Mouse (Mus musculus) MEL (cell line): ENCODE measurements around the gene Nol6. TPM values are rescaled to one million over a fixed set of nuclear protein-coding genes. Genes with fewer than 3 reads are reported as not detected.
A peak's percentile ranks its signal among the peaks of the same experiment; 100 is the strongest.

Source experiments
- DNase-seq: peaks from one replicate; pipeline ENCODE4 v3.0.0; 2011; ENCODE audit warnings: low read depth, low spot score
- H3K27ac ChIP-seq: 2 replicates; pipeline ENCODE4 v1.5.1; 2012; ENCODE audit warnings: low read depth, mild to moderate bottlenecking, control low read depth, low read length, moderate library complexity; ENCODE audit not compliant: control insufficient read depth
- H3K27me3 ChIP-seq, 2 experiments: fragments of 150-350 bp in 1 of 2; sonication (generic) in 1 of 2; 2 replicates each; pipeline ENCODE4 v1.6.1; 2012; ENCODE audit warnings: low read length in 2 of 2, mild to moderate bottlenecking in 2 of 2, improper control_type of control experiment in 1 of 2, moderate library complexity in 1 of 2; ENCODE audit not compliant: insufficient read depth in 2 of 2, control insufficient read depth in 1 of 2
- H3K36me3 ChIP-seq, 2 experiments: 2 replicates each; pipeline ENCODE4 v1.6.1; 2012 to 2014; ENCODE audit warnings: low read length in 2 of 2, improper control_type of control experiment in 1 of 2, inconsistent platforms in 1 of 2, mild to moderate bottlenecking in 1 of 2; ENCODE audit not compliant: insufficient read depth in 2 of 2, control insufficient read depth in 1 of 2
- H3K4me1 ChIP-seq, 2 experiments: fragments of 150-350 bp in 1 of 2; sonication (generic) in 1 of 2; 2 replicates each; pipeline ENCODE4 v1.6.1; 2012; ENCODE audit warnings: low read length in 2 of 2, improper control_type of control experiment in 1 of 2, mild to moderate bottlenecking in 1 of 2; ENCODE audit not compliant: insufficient read depth in 2 of 2, control insufficient read depth in 1 of 2
- H3K4me3 ChIP-seq, 2 experiments: fragments of 150-350 bp in 1 of 2; sonication (generic) in 1 of 2; 2 replicates each; pipeline ENCODE4 v1.5.1; 2012; ENCODE audit warnings: low read depth in 2 of 2, low read length in 2 of 2, mild to moderate bottlenecking in 2 of 2, moderate library complexity in 2 of 2, control low read depth in 1 of 2, improper control_type of control experiment in 1 of 2; ENCODE audit not compliant: control insufficient read depth in 1 of 2, insufficient read depth in 1 of 2
- H3K79me2 ChIP-seq: 2 replicates; pipeline ENCODE4 v1.6.1; 2012; ENCODE audit warnings: mild to moderate bottlenecking, low read length, moderate library complexity; ENCODE audit not compliant: control insufficient read depth, poor library complexity, insufficient read depth
- H3K9ac ChIP-seq: 2 replicates; pipeline ENCODE4 v1.6.1; 2012; ENCODE audit warnings: low read depth, mild to moderate bottlenecking, control low read depth, low read length, moderate library complexity; ENCODE audit not compliant: control insufficient read depth, poor library complexity, severe bottlenecking
- H3K9me3 ChIP-seq: fragments of 150-350 bp; sonication (generic); replicated peaks from 2 replicates; pipeline ENCODE4 v1.6.1; 2012; ENCODE audit warnings: mild to moderate bottlenecking, low read length, improper control_type of control experiment, moderate library complexity; ENCODE audit not compliant: insufficient read depth
- BHLHE40 ChIP-seq: IDR thresholded peaks from 2 replicates; pipeline ENCODE4 v1.6.1; 2012; ENCODE audit warnings: low read depth, mild to moderate bottlenecking, inconsistent platforms, low read length, improper control_type of control experiment, borderline replicate concordance
- CHD1 ChIP-seq: IDR thresholded peaks from 2 replicates; pipeline ENCODE4 v1.6.1; 2012; ENCODE audit warnings: low read depth, mild to moderate bottlenecking, inconsistent platforms, low read length, improper control_type of control experiment
- CTCF ChIP-seq, 3 experiments: IDR thresholded peaks in 2 of 3; conservative IDR thresholded peaks in 1 of 3; 2 replicates each; pipeline ENCODE4 v1.5.1; 2011 to 2012; ENCODE audit warnings: low read length in 3 of 3, low read depth in 2 of 3, mild to moderate bottlenecking in 2 of 3, improper control_type of control experiment in 1 of 3, inconsistent platforms in 1 of 3, mixed read lengths in 1 of 3, moderate library complexity in 1 of 3; ENCODE audit not compliant: control insufficient read depth in 1 of 3, insufficient read depth in 1 of 3, poor library complexity in 1 of 3, severe bottlenecking in 1 of 3
- E2F4 ChIP-seq: IDR thresholded peaks from 2 replicates; pipeline ENCODE4 v1.6.1; 2011; ENCODE audit warnings: low read depth, low read length, improper control_type of control experiment, borderline replicate concordance
- ELF1 ChIP-seq: IDR thresholded peaks from 2 replicates; pipeline ENCODE4 v1.6.1; 2014; ENCODE audit warnings: low read depth, mild to moderate bottlenecking, inconsistent platforms, low read length, improper control_type of control experiment, moderate library complexity
- EP300 ChIP-seq, 2 experiments: IDR thresholded peaks; 2 replicates each; pipeline ENCODE4 v1.6.1; 2011; ENCODE audit warnings: improper control_type of control experiment in 2 of 2, low read length in 2 of 2, low read depth in 1 of 2, mild to moderate bottlenecking in 1 of 2
- GABPA ChIP-seq: IDR thresholded peaks from 2 replicates; pipeline ENCODE4 v1.6.1; 2012; ENCODE audit warnings: low read depth, mild to moderate bottlenecking, inconsistent platforms, low read length, improper control_type of control experiment, moderate library complexity
- GATA1 ChIP-seq: IDR thresholded peaks from 2 replicates; pipeline ENCODE4 v1.6.1; 2011; ENCODE audit warnings: low read depth, low read length, improper control_type of control experiment
- HCFC1 ChIP-seq: IDR thresholded peaks from 2 replicates; pipeline ENCODE4 v1.6.1; 2012; ENCODE audit warnings: low read depth, mild to moderate bottlenecking, inconsistent platforms, low read length, improper control_type of control experiment, moderate library complexity
- JUND ChIP-seq: IDR thresholded peaks from 2 replicates; pipeline ENCODE4 v1.6.1; 2011; ENCODE audit warnings: low read depth, mild to moderate bottlenecking, improper control_type of control experiment, low read length
- KAT2A ChIP-seq: conservative IDR thresholded peaks from 2 replicates; pipeline ENCODE4 v1.6.1; 2012; ENCODE audit warnings: low read depth, low read length, improper control_type of control experiment, inconsistent platforms
- MAFK ChIP-seq: IDR thresholded peaks from 2 replicates; pipeline ENCODE4 v1.6.1; 2011; ENCODE audit warnings: low read depth, mild to moderate bottlenecking, low read length, improper control_type of control experiment, borderline replicate concordance
- MAX ChIP-seq: IDR thresholded peaks from 2 replicates; pipeline ENCODE4 v1.6.1; 2011; ENCODE audit warnings: low read length, improper control_type of control experiment
- MAZ ChIP-seq: IDR thresholded peaks from 2 replicates; pipeline ENCODE4 v1.6.1; 2012; ENCODE audit warnings: low read depth, mild to moderate bottlenecking, inconsistent platforms, low read length, improper control_type of control experiment
- MXI1 ChIP-seq: IDR thresholded peaks from 2 replicates; pipeline ENCODE4 v1.6.1; 2011; ENCODE audit warnings: mild to moderate bottlenecking, low read depth, low read length, improper control_type of control experiment
- MYC ChIP-seq: IDR thresholded peaks from 2 replicates; pipeline ENCODE4 v1.6.1; 2011; ENCODE audit warnings: low read depth, mild to moderate bottlenecking, low read length, improper control_type of control experiment, moderate library complexity
- NELFE ChIP-seq: IDR thresholded peaks from 2 replicates; pipeline ENCODE4 v1.6.1; 2011; ENCODE audit warnings: low read depth, low read length, improper control_type of control experiment
- NRF1 ChIP-seq: IDR thresholded peaks from 2 replicates; pipeline ENCODE4 v1.6.1; 2014; ENCODE audit warnings: low read depth, mild to moderate bottlenecking, inconsistent platforms, low read length, improper control_type of control experiment, moderate library complexity; ENCODE audit not compliant: poor library complexity, insufficient read depth, severe bottlenecking
- POLR2A ChIP-seq, 2 experiments: IDR thresholded peaks; 2 replicates each; pipeline ENCODE4 v1.6.1; 2011 to 2012; ENCODE audit warnings: low read length in 2 of 2, mild to moderate bottlenecking in 2 of 2, control low read depth in 1 of 2, improper control_type of control experiment in 1 of 2, low read depth in 1 of 2, moderate library complexity in 1 of 2; ENCODE audit not compliant: control insufficient read depth in 1 of 2, insufficient read depth in 1 of 2, poor library complexity in 1 of 2
- POLR2AphosphoS2 ChIP-seq: IDR thresholded peaks from 2 replicates; pipeline ENCODE4 v1.6.1; 2011; ENCODE audit warnings: low read length, improper control_type of control experiment
- POLR2AphosphoS5 ChIP-seq: IDR thresholded peaks from 2 replicates; pipeline ENCODE4 v1.6.1; 2012; ENCODE audit warnings: low read depth, borderline replicate concordance, mild to moderate bottlenecking, inconsistent platforms, low read length, moderate library complexity, mixed read lengths
- RAD21 ChIP-seq: IDR thresholded peaks from 2 replicates; pipeline ENCODE4 v1.6.1; 2011; ENCODE audit warnings: mild to moderate bottlenecking, low read depth, low read length, improper control_type of control experiment
- RCOR1 ChIP-seq: IDR thresholded peaks from 2 replicates; pipeline ENCODE4 v1.6.1; 2012; ENCODE audit warnings: low read depth, mild to moderate bottlenecking, inconsistent platforms, low read length, improper control_type of control experiment
- SIN3A ChIP-seq: IDR thresholded peaks from 2 replicates; pipeline ENCODE4 v1.6.1; 2012; ENCODE audit warnings: low read length, improper control_type of control experiment, inconsistent platforms
- SMC3 ChIP-seq: IDR thresholded peaks from 2 replicates; pipeline ENCODE4 v1.6.1; 2011; ENCODE audit warnings: low read depth, low read length, improper control_type of control experiment
- TAL1 ChIP-seq: IDR thresholded peaks from 2 replicates; pipeline ENCODE4 v1.6.1; 2012; ENCODE audit warnings: mild to moderate bottlenecking, inconsistent platforms, low read length, moderate library complexity, mixed read lengths
- TBP ChIP-seq: IDR thresholded peaks from 2 replicates; pipeline ENCODE4 v1.8.0; 2011; ENCODE audit warnings: low read depth, low read length, improper control_type of control experiment
- TCF12 ChIP-seq: IDR thresholded peaks from 2 replicates; pipeline ENCODE4 v1.6.1; 2014; ENCODE audit warnings: low read depth, mild to moderate bottlenecking, inconsistent platforms, low read length, improper control_type of control experiment, moderate library complexity
- UBTF ChIP-seq: IDR thresholded peaks from 2 replicates; pipeline ENCODE4 v1.6.1; 2012; ENCODE audit warnings: low read depth, mild to moderate bottlenecking, inconsistent platforms, low read length, improper control_type of control experiment, moderate library complexity, borderline replicate concordance; ENCODE audit not compliant: insufficient read depth
- USF1 ChIP-seq: IDR thresholded peaks from 2 replicates; pipeline ENCODE4 v1.6.1; 2014; ENCODE audit warnings: low read depth, mild to moderate bottlenecking, inconsistent platforms, low read length, improper control_type of control experiment, moderate library complexity
- USF2 ChIP-seq, 2 experiments: IDR thresholded peaks; 2 replicates each; pipeline ENCODE4 v1.6.1; 2011 to 2012; ENCODE audit warnings: improper control_type of control experiment in 2 of 2, low read length in 2 of 2, borderline replicate concordance in 1 of 2, inconsistent platforms in 1 of 2, low read depth in 1 of 2, mild to moderate bottlenecking in 1 of 2; ENCODE audit not compliant: insufficient read depth in 1 of 2
- ZC3H11A ChIP-seq: IDR thresholded peaks from 2 replicates; pipeline ENCODE4 v1.6.1; 2012; ENCODE audit warnings: low read depth, mild to moderate bottlenecking, inconsistent platforms, low read length, improper control_type of control experiment
- ZKSCAN1 ChIP-seq: IDR thresholded peaks from 2 replicates; pipeline ENCODE4 v1.6.1; 2012; ENCODE audit warnings: low read depth, mild to moderate bottlenecking, inconsistent platforms, low read length, improper control_type of control experiment, moderate library complexity
- ZMIZ1 ChIP-seq: IDR thresholded peaks from 2 replicates; pipeline ENCODE4 v1.6.1; 2012; ENCODE audit warnings: low read depth, mild to moderate bottlenecking, inconsistent platforms, low read length, improper control_type of control experiment, moderate library complexity
- ZNF384 ChIP-seq: IDR thresholded peaks from 2 replicates; pipeline ENCODE4 v1.6.1; 2012; ENCODE audit warnings: low read depth, mild to moderate bottlenecking, inconsistent platforms, low read length, improper control_type of control experiment
- polyA plus RNA-seq, 2 experiments: library from polyadenylated mRNA; stranded (reverse) in 1 of 2; unstranded in 1 of 2; fragments of >175 nt in 1 of 2; fragments of >200 nt in 1 of 2; gene quantifications; 2 replicates each; pipeline versions ENCODE4 v1.2.1 to v1.2.4; 2012; ENCODE audit warnings: low replicate concordance in 2 of 2, low read depth in 1 of 2; ENCODE audit not compliant: insufficient read length in 2 of 2, insufficient read depth in 1 of 2, missing spikeins in 1 of 2
- total RNA-seq: library from RNA; depleted of rRNA; stranded (reverse); fragments of 300-350 nt; gene quantifications from 2 replicates; pipeline ENCODE4 v1.2.3, GENCODE M21; 2012; rRNA removed

Gene Nol6
- 28.1 and 36.6 TPM in 2 replicates for total RNA-seq
- polyA plus RNA-seq, result 10 to 100 TPM in 1 of 2 experiments, not detected in 1; 71.2 TPM

GRCm38 (mm10) chr4:41124180-41124951 lies at the start of gene Nol6:
Gene Nol6 (minus strand): TSS chr4:41124455.
- DNase-seq, result peak; percentile 100
- Histone ChIP-seq H3K27me3 (no peaks in the 10 kb centered on the region), H3K4me3 (peak within 1 kb of the TSS; percentile 79 to 92), H3K4me1 (peaks cover 0 to 8% of the 10 kb centered on the region in 2 experiments; a peak in 2 of 4 replicates), H3K79me2 (peaks cover 10% of the 10 kb centered on the region), H3K9me3 (no peaks in the 10 kb centered on the region), H3K36me3 (peaks cover 0 to 6% of the 10 kb centered on the region in 2 experiments), H3K9ac (peak within 1 kb of the TSS; percentile 68), H3K27ac (peak within 1 kb of the TSS; percentile 2; the same call in 1 of the 2 replicates)
- TF ChIP-seq USF1, result peak; percentile 87
- peak; percentile 96 for TF ChIP-seq MAX
- TF ChIP-seq EP300 (IDR thresholded peaks at IDR 0.05; ENCODE audit: low read depth in 1 of 2, low read length in 2 of 2), result peak in 1 of 2 experiments; percentile 40; a peak in 2 of 4 replicates
- no peak for TF ChIP-seq POLR2AphosphoS2
- peak; percentile 94 for TF ChIP-seq MYC
- 0 out of 2 replicates have a peak, but pooled peaks have one; percentile 30 for TF ChIP-seq NRF1
- peak; percentile 69 for TF ChIP-seq NELFE
- TF ChIP-seq UBTF, result no peak
- no peak for TF ChIP-seq SMC3
- TF ChIP-seq POLR2A (IDR thresholded peaks at IDR 0.05; ENCODE audit: control insufficient read depth in 1 of 2, insufficient read depth in 1 of 2, low read depth in 1 of 2, low read length in 2 of 2, poor library complexity in 1 of 2), result peak in 1 of 2 experiments; percentile 81; a peak in 2 of 4 replicates
- no peak for TF ChIP-seq USF2 (IDR thresholded peaks at IDR 0.05; ENCODE audit: borderline replicate concordance in 1 of 2, insufficient read depth in 1 of 2, low read depth in 1 of 2, low read length in 2 of 2)
- peak; percentile 97 for TF ChIP-seq ELF1
- TF ChIP-seq JUND, result no peak
- TF ChIP-seq RCOR1, result no peak; the same call in 1 of the 2 replicates
- no peak for TF ChIP-seq ZKSCAN1
- 0 out of 2 replicates have a peak, but pooled peaks have one; percentile 22 for TF ChIP-seq TCF12
- no peak for TF ChIP-seq RAD21
- peak; percentile 71 for TF ChIP-seq TBP
- peak; percentile 95 for TF ChIP-seq HCFC1
- TF ChIP-seq ZMIZ1, result no peak
- no peak for TF ChIP-seq E2F4
- TF ChIP-seq TAL1, result no peak
- peak; percentile 100 for TF ChIP-seq MXI1
- TF ChIP-seq GABPA, result no peak
- peak; percentile 83 for TF ChIP-seq KAT2A
- peak; percentile 56; the same call in 1 of the 2 replicates for TF ChIP-seq BHLHE40
- TF ChIP-seq CHD1, result no peak
- peak; percentile 99 for TF ChIP-seq SIN3A
- TF ChIP-seq GATA1, result no peak
- TF ChIP-seq CTCF (IDR thresholded peaks at IDR 0.05 in 2 of 3, conservative IDR thresholded peaks at IDR 0.05 in 1 of 3; ENCODE audit: control insufficient read depth in 1 of 3, insufficient read depth in 1 of 3, low read depth in 2 of 3, low read length in 3 of 3, poor library complexity in 1 of 3, severe bottlenecking in 1 of 3), result no peak
- no peak for TF ChIP-seq ZC3H11A
- TF ChIP-seq ZNF384, result no peak
- TF ChIP-seq MAFK, result no peak
- no peak for TF ChIP-seq POLR2AphosphoS5
- peak; percentile 43; the same call in 1 of the 2 replicates for TF ChIP-seq MAZ
